Mouse (Mus musculus): ENCODE data around the gene Pafah1b2.

The Pafah1b2 gene

DNA sequence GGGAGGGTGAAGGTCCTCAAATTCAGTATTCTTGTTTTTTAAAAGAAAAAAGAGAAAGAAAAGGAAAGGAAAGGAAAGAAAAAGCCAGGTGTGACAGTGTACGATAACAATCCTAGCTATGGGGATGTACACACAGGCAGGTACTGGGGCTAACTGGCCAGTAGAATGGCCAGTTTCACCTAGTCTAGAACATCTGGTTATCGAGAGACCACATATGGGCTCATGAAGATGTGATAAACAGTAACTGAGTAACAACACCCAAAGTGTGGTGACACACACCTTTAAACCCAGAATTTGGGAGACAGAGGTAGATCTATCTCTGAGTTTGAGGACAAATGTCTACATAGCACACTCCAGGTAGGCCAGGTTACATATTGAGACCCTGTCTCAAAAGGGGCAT, 32.7 kb downstream of the Pafah1b2 start:
- DNase-seq, result no peak

DNA sequence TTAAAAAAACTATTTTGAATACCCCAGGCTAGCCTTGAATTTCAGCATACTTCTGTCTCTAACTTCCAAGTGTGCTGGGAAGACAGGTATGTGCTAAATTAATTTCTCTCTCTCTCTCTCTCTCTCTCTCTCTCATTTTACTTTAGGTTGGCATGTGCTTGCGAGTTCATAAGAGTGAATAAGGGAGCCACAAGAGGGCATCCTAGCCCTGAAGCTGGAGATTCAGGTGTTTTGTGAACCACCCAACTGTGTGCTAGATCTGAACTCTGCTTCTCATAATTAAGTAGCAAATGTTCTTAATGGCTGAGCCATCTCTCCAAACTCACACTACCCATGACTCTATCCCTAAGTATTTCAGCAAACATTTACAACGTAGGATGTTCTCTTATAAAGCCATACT, 35.6 kb downstream of the Pafah1b2 start:
- no peak for DNase-seq

DNA sequence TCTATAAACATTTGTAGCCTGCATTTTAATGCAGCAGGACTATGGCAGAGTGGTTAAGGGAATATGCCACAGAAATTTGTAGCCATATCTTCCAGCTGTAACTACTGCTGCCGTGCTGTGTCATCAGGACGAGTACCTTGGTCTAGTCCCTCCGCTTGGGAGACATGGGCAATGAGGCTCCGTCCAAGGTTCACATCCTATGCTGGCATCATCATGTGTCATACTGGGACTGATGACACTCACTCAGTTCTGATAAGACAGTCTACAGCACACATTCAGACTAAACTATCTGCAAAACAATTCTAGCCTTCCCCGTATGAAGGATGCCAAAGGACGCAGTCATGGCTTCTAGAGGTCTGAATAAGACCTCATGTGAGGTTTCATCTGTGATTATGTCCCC, 48.9 kb downstream of the Pafah1b2 start:
- DNase-seq, result no peak

DNA sequence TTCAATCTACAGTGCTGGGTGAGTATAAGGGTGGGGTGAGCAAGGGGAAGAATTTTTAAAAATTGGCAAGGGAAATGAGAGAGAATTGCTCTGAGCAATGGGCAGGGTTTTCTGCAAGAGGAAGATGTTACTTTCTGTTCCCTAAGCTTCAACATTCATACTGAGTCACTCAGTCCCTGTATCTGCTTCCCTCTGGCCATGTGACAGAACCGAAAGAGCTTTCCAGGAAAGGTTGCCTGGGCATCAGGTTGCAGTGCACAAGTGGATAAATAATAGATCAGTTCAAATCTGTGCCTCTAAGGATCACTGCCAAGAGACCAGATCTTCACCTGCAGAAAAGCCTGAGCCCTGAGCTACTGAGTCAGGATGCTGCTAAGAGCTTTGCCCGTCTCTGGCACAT, 50.6 kb downstream of the Pafah1b2 start:
- DNase-seq, result no peak

DNA sequence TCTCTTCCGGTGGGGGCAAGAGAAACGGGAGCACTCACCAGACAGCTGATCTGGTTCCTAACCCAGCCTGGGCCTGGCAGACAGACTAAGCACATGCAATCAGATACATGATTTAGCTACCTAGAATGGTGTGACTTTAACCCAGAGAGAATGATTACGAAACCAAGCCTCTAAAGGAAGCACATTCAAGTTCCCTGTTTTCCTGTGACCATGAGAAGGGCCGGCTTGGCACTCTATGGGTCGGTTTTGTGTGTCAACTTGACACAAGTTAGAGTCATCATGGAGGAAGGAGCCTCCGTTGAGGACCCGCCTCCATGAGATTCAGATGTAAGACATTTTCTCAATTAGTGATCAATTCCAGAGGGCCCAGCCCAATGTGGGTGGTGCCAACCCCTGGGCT, 52.8 kb downstream of the Pafah1b2 start:
- no peak for DNase-seq

DNA sequence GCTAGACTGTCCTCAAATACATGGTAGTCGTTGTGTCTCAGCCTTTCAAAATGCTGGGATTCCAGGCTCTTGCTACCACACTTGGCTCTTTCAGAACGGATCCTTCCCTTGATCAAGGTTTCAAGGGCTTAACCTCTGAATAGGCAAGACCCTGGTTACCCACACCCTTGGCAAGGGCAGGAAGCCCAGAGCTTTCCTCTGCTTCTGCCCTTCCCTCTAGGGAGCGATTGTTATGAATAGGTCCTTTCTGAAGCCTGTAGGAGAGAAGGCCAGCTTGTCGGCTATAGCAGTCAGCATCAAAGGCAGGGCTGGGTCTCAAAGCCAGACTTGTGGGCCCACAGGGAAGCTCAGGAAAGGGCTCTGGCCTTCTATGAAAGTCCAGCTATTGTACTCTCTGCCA, 53.6 kb downstream of the Pafah1b2 start:
- DNase-seq, result no peak

DNA sequence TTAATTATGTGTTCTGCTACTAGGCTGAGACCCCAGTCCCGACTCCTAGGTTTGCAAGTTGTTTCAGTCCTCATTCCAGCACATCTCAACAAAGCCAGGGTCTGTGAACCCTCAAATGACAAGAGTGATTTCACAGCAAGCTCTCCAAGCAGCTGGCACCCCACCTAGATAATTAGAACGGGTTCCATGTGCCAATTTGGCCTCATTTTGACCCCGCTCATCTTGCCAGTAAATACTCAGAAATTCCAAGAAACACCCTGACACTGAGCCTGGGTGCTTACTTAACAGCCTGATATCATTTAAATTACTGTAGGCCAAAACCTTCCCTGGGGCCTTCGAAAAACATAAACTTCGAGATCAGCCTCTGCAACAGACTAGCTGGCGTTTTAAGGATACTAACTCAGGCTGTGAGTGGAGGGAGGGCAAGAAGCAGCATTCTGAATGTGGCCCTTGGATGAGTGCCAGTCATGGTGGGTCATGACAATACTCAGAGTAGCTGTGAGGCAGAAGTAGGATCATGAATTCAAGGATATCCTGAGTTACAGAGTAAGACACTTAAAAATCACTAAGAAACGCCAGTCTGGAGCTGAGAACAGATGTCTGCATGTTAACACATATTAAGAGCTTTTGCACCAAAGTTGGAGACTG, 54.3 kb downstream of the Pafah1b2 start:
- peak; percentile 68 for DNase-seq

DNA sequence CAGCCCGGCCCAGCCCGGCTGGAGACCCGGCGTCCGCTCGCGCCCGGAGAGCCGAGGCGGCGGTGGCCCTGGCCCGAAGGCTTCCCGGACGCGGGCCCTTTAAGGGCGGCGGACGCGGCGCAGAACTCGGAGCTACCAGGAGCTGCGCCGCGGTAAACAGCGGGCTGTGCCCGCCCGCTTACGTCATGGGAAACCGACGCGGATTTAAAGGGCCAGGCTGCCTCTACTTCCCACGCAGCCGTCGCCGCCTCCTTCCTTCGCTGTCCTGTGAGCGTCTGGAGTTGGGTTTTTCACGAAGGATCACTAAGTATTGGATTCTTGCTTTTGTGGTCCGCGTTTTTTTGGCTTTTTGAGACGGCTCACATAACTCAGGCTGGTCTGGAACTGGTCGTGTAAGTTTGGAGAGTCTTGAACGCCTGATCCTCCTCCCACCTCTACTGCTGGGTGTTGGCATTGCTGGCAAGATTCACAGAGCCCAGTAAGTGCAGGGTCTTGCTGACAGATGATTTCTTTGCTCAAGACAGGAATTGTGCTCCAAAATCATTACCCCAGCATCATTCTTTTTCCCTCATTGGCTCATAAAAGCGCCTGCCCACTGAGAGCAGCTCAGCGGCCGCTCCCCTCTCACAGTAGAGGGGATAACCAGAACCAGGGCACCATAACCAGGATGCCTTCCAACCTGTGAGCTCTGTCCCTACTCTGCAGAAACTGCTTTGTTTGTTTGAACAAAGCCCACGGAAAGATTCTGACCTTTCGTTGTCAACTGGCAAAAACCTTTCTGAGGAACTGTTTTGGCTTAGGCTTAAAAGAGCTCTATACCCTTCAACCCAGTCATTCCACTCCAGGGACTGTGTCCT, 57.2 kb downstream of the Pafah1b2 start, which contains the start of gene Sidt2:
Sidt2 (minus strand) TSS at position 152 of the 857 bp plus-strand sequence.
- DNase-seq, result peak; percentile 95

DNA sequence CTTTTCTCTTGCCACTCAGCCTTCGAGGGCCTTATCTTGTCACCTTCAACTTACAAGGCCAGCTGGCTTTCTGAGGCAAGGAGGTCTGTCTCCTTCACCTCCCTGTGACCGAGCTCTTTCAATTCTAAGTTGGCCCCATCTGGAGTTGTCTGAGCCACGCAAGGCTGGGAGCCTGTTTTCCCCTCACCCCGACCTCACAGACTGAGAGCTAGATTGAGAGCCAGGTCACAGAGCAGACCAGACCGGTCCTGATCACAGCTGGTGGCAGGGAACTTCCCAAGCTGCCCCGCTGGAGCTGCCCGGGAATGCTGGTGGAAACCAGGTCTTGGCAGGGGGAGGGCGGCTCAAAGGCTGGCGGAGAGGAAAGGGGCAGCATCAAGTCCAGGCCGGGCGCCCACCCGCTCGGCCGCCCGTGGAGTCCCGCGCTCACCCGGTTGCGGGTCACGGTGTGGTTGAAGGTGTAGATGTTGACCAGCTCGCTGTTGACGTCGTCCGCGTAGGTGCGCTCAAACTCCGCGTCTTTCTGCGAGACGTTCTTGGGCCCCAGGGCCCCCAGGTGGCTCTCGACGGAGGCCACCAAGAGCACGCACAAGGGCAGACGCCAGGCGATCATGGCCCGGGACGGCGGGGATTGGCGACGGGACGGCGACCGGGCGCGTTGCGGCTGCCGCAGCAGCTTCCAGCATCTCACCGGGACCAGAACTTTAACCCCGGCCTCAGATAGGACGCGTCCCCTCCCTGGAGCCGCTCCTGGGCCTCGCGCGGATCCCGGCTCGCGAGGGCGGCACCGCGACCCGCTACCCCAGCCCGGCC, 58.0 kb downstream of the Pafah1b2 start:
- DNase-seq, result peak; percentile 79

DNA sequence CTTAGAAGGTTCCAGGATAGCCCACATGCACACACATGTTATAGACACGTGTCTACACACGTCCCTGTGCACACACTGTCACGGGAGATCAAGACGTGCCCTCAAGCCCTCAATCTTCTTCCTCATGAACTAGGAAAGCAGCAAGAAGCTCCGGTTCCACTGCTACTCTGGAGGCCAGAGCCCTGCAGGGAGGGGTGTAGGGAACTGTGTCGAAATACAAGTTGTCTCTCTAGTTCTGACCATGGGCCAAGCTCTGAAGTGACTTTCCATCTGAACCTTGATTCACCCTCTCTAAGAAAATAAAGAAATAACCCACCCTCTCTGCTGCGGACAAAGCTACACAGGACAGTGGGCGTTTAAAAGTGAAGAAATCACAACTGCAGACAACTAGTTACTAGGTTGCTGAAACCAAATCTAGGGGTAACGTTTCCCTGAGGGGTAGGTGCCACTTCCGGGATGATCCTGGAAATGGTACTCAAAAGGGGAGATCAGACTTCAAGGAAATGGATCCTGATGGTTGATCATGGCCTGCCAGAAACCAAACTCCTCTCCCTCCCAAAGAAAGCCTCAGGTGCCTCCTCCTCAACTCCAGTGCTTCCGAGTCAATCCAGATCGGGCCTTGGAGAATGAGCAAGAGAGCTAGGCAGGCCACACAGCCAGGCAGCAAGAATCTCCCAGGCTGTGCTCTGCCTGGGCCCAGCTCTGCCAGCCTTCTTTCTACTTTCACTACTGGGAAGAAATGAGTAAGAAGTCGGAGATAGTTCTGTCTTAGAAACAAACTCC, 58.8 kb downstream of the Pafah1b2 start:
- DNase-seq, result no peak

DNA sequence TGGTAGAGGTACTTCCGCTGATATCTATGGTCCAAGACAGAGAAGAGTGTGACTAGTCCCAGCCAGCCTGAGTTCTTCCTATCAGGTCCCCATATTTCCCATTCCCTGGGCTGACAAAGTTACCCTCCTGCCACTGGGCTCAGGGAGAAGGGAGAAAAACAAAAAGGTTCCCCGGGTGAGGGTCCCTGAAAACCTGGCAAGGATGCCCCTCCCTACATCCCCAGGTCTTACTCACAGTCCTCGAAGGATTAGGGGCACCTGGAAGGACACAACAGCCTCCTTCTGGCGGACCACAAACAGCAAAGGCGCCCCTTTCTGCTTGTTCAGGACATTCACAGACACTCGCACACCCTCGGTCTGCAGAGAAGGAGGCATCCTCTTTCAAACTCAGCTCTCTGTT, 59.6 kb downstream of the Pafah1b2 start:
- DNase-seq, result no peak

DNA sequence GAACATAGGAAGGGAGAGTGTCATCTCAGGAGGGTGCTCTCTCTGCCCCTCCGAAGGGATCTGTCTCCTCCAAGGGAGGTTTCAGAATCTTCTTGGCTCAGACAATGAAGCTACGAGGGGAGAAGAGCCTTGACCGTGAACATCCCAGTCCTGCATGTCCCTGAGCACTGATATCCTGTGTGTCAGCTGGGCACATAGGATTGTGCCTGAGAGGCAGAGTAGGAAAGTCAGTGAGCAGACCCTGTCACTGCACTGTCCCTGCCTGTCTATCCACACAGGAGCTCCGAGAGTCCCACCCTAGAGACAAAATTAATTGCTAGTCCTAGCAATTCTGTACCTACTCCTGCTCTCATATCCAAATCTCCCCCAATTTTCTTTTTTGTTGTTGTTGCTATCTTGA, 60.4 kb downstream of the Pafah1b2 start:
- DNase-seq, result no peak

DNA sequence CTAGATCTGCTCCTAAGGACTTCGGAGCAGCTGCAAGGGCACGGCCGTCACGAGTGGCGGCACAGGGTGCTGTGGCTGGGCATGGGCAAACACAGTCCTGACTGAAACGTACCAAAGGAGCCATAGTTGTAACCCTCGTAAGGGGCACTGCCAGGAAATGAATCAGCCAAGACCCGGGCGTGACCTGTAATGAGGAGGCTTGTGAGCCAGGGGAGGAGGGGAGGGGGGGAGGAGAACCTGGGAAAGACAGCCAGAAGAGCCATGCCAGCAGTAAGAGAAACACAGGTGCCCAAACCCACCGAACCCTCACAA, 65.7 kb downstream of the Pafah1b2 start:
- no peak for DNase-seq

DNA sequence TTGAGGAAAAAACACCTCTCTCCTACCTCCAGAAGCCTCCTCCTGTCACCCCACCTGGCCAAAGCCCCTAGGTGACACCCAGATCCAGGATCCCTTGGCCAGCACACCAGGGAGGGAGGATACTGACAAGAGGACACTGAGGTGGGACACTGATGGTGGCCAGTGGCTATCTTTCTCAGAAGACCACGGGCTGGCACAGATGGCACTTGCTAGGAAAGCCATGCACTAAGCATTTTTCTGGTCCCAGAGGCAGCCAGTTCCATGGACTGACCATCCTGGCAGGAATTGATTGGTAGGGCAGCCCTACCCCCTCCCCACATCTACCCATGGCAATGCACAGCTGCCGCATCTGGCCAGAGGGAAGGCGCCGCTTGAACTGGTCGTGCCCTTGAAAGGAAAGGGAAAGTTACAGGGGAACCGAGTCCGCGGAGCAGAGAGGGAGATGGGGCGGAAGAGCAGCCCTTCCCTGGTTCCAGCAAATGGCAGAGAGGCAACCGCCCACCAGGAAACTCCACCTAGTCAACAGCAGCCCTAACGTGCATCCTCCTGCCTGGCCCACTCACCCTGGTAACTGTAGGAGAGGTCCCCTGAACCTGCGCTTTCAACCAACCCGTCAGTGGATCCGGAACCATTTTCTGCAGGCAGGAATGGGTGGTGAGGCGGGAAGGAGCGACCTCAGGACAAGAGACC, 66.2 kb downstream of the Pafah1b2 start:
- no peak for DNase-seq

DNA sequence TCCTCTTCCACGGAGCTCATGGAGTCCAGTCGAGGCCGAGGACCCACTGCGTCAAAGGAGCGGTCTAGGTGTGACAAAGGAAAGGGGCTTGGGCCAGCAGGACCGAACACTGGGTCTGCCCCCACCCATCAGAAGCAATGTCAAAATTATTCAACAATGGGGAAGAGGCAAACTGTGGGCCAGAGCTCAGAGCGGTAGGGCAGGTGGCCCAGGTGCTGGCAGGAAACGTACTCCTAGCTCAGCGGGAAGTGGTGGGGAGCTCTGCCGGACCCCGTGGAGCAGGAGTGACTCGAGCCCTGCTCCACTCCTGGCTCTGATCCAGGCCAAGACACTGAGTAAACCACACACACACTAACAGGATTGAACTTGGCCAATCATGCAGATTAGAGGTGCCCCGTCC, 66.8 kb downstream of the Pafah1b2 start:
- no peak for DNase-seq

DNA sequence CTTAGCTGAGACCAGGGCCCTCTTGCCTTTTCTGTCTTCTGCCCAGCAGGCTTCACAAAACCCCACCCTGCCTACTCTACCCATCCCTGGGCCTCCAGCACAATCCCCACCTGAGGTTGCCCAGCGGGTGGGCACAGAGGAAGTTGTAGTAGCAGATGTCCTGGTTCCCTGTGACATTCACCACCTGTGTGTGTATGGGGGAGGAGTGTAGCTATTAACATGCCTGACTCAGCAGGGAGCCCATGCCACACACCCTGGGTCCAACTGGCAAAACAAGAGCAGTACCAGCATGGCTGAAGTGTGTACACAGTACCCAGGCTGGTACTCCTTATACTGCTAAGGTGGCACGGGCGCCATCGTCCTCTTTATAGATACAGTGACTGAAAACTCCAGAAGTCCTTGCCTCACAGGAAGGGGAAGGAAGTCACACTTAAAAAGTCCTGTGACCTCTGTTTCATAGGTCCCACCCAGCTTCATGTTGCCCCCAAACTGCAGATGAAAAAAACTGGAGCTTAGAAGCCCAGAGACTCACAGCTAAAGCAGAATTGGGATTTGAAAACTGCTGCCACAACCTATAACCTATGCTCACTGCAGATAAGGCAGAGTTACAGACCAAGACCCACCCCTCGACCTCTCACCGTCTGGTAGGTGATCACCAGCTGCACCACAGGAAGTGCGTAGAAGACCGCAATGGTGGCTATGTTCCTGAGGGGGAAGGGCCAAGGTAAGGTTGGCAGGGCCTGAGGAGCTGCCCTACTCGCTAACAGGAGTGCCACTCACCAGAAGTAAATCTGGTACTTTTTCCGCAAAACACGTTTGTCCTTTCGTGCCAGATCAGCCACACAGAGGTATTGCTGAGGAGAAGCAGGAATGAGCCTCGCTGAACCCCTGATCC, 67.7 kb downstream of the Pafah1b2 start:
- no peak for DNase-seq

DNA sequence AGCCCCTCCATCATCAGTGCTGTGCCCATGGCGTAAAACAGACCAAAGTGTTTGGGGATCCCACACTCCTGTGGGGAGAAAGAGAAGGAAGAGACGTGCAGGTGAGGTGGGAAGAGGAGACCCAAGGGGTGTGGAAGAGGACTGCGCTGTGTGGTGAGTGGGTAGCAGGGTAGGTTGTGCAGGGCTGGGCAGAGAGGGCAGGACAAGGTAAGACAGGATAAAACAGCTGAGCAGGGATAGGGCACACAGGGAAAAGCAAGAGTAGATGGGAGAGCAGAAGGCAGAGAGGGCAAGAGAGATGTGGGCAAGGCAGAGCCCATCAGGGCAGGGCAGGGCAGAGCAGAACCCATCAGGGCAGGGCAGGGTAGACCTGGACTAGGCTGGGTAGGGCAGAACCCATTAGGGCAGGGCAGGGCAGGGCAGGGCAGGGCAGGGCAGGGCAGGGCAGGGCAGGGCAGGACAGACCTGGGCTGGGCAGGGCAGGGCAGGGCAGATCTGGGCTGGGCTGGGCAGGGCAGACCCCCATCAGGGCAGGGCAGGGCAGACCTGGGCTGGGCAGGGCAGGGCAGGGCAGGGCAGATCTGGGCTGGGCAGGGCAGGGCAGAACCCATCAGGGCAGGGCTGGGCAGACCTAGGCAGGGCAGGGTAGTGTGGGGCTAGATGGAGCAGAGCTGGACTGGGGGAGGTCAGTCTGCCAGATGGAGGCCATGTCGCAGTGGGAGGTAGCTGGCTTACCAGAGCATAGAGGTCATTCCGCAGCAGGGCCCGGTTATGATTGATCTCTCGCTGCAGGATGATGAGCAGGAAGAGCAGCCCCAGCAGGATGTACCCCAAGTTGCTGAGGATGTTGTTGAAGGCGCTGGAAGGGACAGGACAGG, 68.6 kb downstream of the Pafah1b2 start:
- DNase-seq, result no peak

DNA sequence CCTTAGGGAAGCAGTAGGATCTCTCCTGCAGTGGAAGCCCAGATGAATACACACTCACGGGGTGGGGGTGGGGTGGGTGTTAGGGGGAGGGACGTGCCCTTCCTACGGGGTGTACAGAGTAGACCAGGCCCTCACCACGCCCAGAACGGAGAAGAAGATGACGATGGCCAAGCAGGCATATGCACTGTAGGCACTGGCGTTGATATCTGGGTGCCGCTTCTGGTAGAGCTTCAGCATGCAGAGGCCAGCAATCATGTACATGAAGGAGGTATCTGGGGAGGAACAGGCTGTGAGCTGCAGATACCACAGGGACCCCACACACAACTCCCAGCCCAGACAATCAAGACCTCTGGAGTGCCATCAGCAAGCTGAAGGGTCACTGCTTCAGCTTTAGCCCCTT, 69.6 kb downstream of the Pafah1b2 start:
- no peak for DNase-seq

DNA sequence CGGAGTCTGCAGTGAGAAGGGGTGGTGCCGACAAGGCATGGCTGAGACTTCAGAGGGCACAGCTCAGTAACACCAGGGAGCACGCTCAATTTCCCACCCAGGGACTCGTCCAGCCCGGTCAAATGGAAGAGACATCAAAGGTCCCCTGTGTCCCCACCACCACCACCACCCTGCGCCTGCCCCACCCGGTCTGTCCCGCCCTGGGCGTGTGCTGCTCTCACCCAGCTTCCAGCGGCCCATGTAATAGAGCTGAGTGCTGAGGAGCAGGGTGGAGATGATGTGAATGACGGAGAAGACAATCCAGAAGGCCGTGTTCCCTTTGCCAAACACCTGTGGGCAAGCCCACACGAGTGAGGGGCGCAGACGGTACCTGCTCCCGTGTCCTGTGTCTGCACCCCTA, 70.0 kb downstream of the Pafah1b2 start:
- no peak for DNase-seq

DNA sequence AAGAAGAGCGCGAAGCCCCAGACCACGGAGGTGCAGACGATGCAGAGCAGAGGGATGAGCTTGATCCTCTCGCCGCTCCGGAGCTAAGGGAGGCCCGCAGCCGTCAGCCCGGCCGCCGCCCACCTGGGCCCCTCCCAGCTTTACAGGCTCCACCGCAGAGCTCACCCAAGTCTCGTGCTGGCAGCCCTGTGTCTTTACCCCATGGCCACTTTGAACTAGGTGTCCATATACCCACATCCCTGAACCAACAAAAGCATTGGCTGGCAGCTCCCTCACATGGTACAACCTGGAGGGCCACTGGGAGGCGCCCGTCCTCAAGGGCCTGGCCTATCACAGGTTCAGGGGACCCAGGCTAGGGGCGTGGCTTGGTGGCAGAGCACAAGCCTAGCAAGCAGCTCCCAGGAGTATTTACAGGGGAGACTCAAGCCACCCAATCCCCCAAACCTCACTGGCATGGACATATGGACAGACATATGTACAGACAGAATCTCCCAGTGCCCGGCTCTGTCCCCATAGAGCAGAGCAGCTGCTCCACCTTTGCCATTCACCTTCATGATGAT, 71.1 kb downstream of the Pafah1b2 start:
- no peak for DNase-seq
